Mouse (Mus musculus) hindbrain, embryonic 11.5 days (tissue): Measurements from ENCODE around the gene Gtpbp3. TPM values are rescaled to one million over a fixed set of nuclear protein-coding genes. Genes with fewer than 3 reads are reported as not detected.

Experiments used
- ATAC-seq: fragments of 200-750 bp; cut with Nextera tagmentation; 2 replicates; pipeline ENCODE4 v1.8.0; 2017; ENCODE audit warnings: mild to moderate bottlenecking, moderate TSS enrichment, moderate library complexity; ENCODE audit not compliant: low FRiP score
- DNase-seq: peaks from one replicate; pipeline ENCODE4 v3.0.0-alpha.2; 2015; ENCODE audit warnings: low spot score
- H3K27ac ChIP-seq: fragments of 300-500 bp; sonication (generic); 2 replicates; pipeline ENCODE4 v1.5.1; 2014; ENCODE audit warnings: mild to moderate bottlenecking, low read depth, low read length
- H3K27me3 ChIP-seq: fragments of 300-500 bp; sonication (generic); 2 replicates; pipeline ENCODE4 v1.6.1; 2014; ENCODE audit warnings: mild to moderate bottlenecking, low read length, moderate library complexity, mixed read lengths; ENCODE audit not compliant: control insufficient read depth, insufficient read depth
- H3K36me3 ChIP-seq: fragments of 300-500 bp; sonication (generic); 2 replicates; pipeline ENCODE4 v1.6.1; 2014; ENCODE audit warnings: mild to moderate bottlenecking, low read length, moderate library complexity, mixed read lengths; ENCODE audit not compliant: control insufficient read depth, insufficient read depth
- H3K4me1 ChIP-seq: fragments of 300-500 bp; sonication (generic); replicated peaks from 2 replicates; pipeline ENCODE4 v1.6.1; 2014; ENCODE audit warnings: low read length, mixed read lengths; ENCODE audit not compliant: control insufficient read depth, insufficient read depth
- H3K4me2 ChIP-seq: fragments of 300-500 bp; sonication (generic); replicated peaks from 2 replicates; pipeline ENCODE4 v1.6.1; 2014; ENCODE audit warnings: mild to moderate bottlenecking, low read depth, low read length
- H3K4me3 ChIP-seq: fragments of 300-500 bp; sonication (generic); 2 replicates; pipeline ENCODE4 v1.5.1; 2014; ENCODE audit warnings: low read depth, low read length
- H3K9ac ChIP-seq: fragments of 300-500 bp; sonication (generic); 2 replicates; pipeline ENCODE4 v1.6.1; 2014; ENCODE audit warnings: low read depth, low read length
- H3K9me3 ChIP-seq: fragments of 300-500 bp; sonication (generic); 2 replicates; pipeline ENCODE4 v1.6.1; 2016; ENCODE audit warnings: low read length; ENCODE audit not compliant: control insufficient read depth
- WGBS: fragments of 180-500 bp; shearing (Covaris S2); extraction: QIAGEN DNeasy Blood & Tissue Kit; methylation state at CpG from one replicate; pipeline ENCODE4 v1.1.7; 2014; 5-methylcytosine and 5-hydroxymethylcytosine counted together
- polyA plus RNA-seq: library from polyadenylated mRNA; unstranded; fragments of >200 nt; fragmentation: Nextera tagmentation; extraction: Ambion mirVana; gene quantifications from 2 replicates; pipeline ENCODE4 v1.2.1, GENCODE M21; 2014

Gtpbp3 gene
- polyA plus RNA-seq, 1 experiment from 2014 or later: 3.8 TPM

GRCm38 (mm10) chr8:71497077-71497645 lies 9.3 kb downstream of the Gtpbp3 start:
- no peaks in the 10 kb centered on the region for H3K9me3 ChIP-seq
- H3K4me2 ChIP-seq: no peak overlapping the region
- DNase-seq (no peak), ATAC-seq (no peak)
- H3K36me3 ChIP-seq: 0 out of 2 replicates have a peak, but pooled peaks cover under 1% of the 10 kb centered on the region
- no peak overlapping the region for H3K9ac ChIP-seq
- 100% methylated on average over 1 of the region's 1 CpGs for WGBS
- no peak overlapping the region for H3K4me3 ChIP-seq
- no peaks in the 10 kb centered on the region; the same call in 1 of the 2 replicates for H3K4me1 ChIP-seq
- no peaks in the 10 kb centered on the region for H3K27me3 ChIP-seq
- no peak overlapping the region for H3K27ac ChIP-seq

GRCm38 (mm10) chr8:71497881-71498501 lies 10.1 kb downstream of the Gtpbp3 start:
- no peaks in the 10 kb centered on the region; the same call in 1 of the 2 replicates for H3K4me1 ChIP-seq
- no peak for DNase-seq
- H3K27me3 ChIP-seq: no peaks in the 10 kb centered on the region
- ATAC-seq: no peak
- H3K36me3 ChIP-seq: no peaks in the 10 kb centered on the region
- H3K27ac ChIP-seq: 0 out of 2 replicates have a peak overlapping the region, but pooled peaks have one; percentile 14
- no peak overlapping the region for H3K9ac ChIP-seq
- H3K4me2 ChIP-seq: no peak overlapping the region
- H3K9me3 ChIP-seq: no peaks in the 10 kb centered on the region
- H3K4me3 ChIP-seq: no peak overlapping the region
- WGBS: 21% methylated on average over 15 of the region's 15 CpGs

DNA sequence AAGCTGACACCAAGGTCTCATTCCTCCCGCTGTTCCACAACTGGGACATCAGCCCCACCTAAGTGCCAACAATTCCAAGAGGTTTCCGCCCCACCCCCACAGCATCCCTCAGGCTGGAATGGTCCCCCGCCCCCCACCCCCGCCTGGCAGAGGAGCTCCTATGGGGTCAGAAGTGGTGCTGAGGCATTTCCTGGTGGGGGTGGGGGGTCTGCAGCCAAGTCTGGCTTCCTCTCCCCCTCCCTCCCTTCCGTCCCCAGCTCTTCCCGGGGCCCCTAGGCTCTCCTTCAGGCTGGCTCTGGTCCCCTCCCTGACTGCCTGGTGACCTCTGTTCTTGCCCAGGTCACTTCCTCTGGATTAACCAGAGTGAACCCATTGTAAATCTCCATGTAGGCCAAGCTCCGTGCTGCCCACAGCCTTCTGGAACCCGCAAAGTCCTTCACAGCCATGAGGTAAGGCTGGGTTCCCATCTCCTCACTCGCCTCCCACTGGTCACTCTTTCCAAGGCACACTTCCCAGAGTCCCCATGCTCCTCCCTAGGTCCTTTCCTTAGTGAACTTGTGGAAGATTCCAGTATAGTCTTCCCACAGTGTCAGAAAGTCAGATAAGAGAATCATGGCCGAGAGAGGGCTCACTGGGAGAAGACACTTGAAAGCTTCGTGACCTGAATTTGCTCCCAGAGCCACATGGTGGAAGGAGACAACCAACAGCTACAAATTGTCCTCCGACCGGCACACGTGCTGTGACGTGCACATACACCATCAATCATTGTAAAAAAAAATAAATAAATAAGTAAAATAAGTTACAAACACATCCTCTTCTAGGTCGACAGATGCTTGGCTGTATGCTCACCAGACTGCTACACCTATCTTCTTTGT lies 11.2 kb downstream of the Gtpbp3 start:
- H3K9me3 ChIP-seq: no peaks in the 10 kb centered on the region
- no peak overlapping the region for H3K4me2 ChIP-seq
- H3K4me3 ChIP-seq: no peak overlapping the region
- 46% methylated on average over 14 of the region's 16 CpGs for WGBS
- no peak overlapping the region for H3K9ac ChIP-seq
- no peaks in the 10 kb centered on the region for H3K36me3 ChIP-seq
- H3K4me1 ChIP-seq: no peaks in the 10 kb centered on the region; the same call in 1 of the 2 replicates
- no peak overlapping the region for H3K27ac ChIP-seq
- ATAC-seq (no peak), DNase-seq (no peak)
- H3K27me3 ChIP-seq: no peaks in the 10 kb centered on the region

GRCm38 (mm10) chr8:71504349-71504748 lies 16.4 kb downstream of the Gtpbp3 start:
- no peak for ATAC-seq
- no peak overlapping the region for H3K4me3 ChIP-seq
- H3K36me3 ChIP-seq: no peaks in the 10 kb centered on the region
- H3K27ac ChIP-seq: no peak overlapping the region
- DNase-seq: no peak
- H3K27me3 ChIP-seq: peaks cover 34% of the 10 kb centered on the region
- no peak overlapping the region for H3K4me2 ChIP-seq
- no peaks in the 10 kb centered on the region for H3K9me3 ChIP-seq
- peaks cover 4% of the 10 kb centered on the region; the same call in 1 of the 2 replicates for H3K4me1 ChIP-seq
- WGBS: 91% methylated on average over 4 of the region's 4 CpGs
- no peak overlapping the region for H3K9ac ChIP-seq

- no peaks in the 10 kb centered on the region for H3K9me3 ChIP-seq
- no peaks in the 10 kb centered on the region for H3K36me3 ChIP-seq
- H3K4me2 ChIP-seq: no peak overlapping the region
- H3K9ac ChIP-seq: no peak overlapping the region
- DNase-seq (no peak), ATAC-seq (no peak)
- WGBS: 92% methylated on average over 4 of the region's 4 CpGs
- H3K4me1 ChIP-seq: peaks cover 4% of the 10 kb centered on the region; the same call in 1 of the 2 replicates
- H3K4me3 ChIP-seq: no peak overlapping the region
- H3K27ac ChIP-seq: no peak overlapping the region
- H3K27me3 ChIP-seq: peaks cover 43% of the 10 kb centered on the region
Observed at GRCm38 (mm10) chr8:71505326-71505725, 17.4 kb downstream of the Gtpbp3 start.

DNA sequence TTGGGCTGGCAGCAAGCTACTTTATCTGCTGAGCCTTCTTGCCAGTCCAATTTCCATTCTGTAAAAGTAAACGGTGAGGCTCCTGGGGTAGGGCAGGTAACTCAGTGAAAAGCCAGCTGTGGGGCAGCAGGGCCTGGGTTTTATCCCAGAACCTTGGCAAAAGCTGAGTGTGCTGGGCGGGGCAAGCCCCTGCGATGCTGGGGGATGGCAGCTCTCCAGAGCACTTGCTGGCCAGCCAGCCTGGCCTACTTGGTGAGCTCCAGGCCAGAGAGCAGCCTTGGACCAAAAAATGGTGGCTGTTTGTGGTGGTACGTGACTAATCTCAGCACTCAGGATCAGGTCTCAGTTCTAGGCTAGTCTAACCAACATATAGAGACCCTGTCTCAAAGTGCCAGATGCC lies 18.1 kb downstream of the Gtpbp3 start:
- H3K4me2 ChIP-seq: no peak overlapping the region
- no peak overlapping the region for H3K9ac ChIP-seq
- H3K36me3 ChIP-seq: no peaks in the 10 kb centered on the region
- H3K9me3 ChIP-seq: no peaks in the 10 kb centered on the region
- DNase-seq (no peak), ATAC-seq (no peak)
- peaks cover 4% of the 10 kb centered on the region; the same call in 1 of the 2 replicates for H3K4me1 ChIP-seq
- peaks cover 43% of the 10 kb centered on the region for H3K27me3 ChIP-seq
- 84% methylated on average over 4 of the region's 4 CpGs for WGBS
- no peak overlapping the region for H3K27ac ChIP-seq
- H3K4me3 ChIP-seq: no peak overlapping the region

- under 1% methylated on average over 53 of the region's 61 CpGs for WGBS
- DNase-seq: peak; percentile 90
- no peaks in the 10 kb centered on the region for H3K36me3 ChIP-seq
- peaks cover 43% of the 10 kb centered on the region for H3K27me3 ChIP-seq
- peak overlapping the region; percentile 37 for H3K4me3 ChIP-seq
- peaks cover 4% of the 10 kb centered on the region; the same call in 1 of the 2 replicates for H3K4me1 ChIP-seq
- no peaks in the 10 kb centered on the region for H3K9me3 ChIP-seq
- H3K27ac ChIP-seq: no peak overlapping the region
- H3K9ac ChIP-seq: no peak overlapping the region
- peak overlapping the region; percentile 58 for H3K4me2 ChIP-seq
- ATAC-seq: peak; percentile 77
Observed at GRCm38 (mm10) chr8:71507589-71508104, 19.7 kb downstream of the Gtpbp3 start.

DNA sequence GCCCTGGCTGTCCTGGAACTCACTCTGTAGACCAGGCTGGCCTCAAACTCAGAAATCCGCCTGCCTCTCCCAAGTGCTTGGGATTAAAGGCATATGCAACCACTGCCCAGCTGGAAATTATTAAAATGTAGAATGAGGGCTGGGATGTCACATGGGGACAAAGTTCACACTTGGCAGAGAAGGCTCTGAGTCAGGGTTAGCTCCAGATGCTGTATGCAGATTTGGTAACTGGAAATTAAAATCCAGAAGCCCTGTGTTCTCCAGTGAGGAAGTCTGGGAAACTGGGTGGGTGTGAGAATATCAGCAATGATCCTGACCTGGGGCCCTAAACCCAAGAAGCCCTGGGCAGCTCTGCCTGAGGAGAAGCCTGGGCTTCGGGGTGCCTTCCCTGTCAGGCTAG lies 21.4 kb downstream of the Gtpbp3 start:
- Histone ChIP-seq H3K36me3 (no peaks in the 10 kb centered on the region), H3K27ac (no peak overlapping the region), H3K27me3 (peaks cover 43% of the 10 kb centered on the region), H3K4me3 (no peak overlapping the region), H3K9me3 (no peaks in the 10 kb centered on the region), H3K9ac (no peak overlapping the region), H3K4me1 (peaks cover 4% of the 10 kb centered on the region; the same call in 1 of the 2 replicates), H3K4me2 (no peak overlapping the region)
- no peak for ATAC-seq
- no peak for DNase-seq
- WGBS: 84% methylated on average over 2 of the region's 2 CpGs
